7 mouse cellular contexts compared by ENCODE assay signal in genomic region chr19:4162646-4163542, GRCm38 (mm10). TPM values are rescaled to one million over a fixed set of nuclear protein-coding genes. Genes with fewer than 3 reads are reported as not detected.
A peak's percentile ranks its signal among the peaks of the same experiment; 100 is the strongest.
DNase-seq lines count a peak whose midpoint lies in the region; ATAC-seq lines count a peak whose summit lies in the region.

Gene Rps6kb2, minus strand, starts transcription at chr19:4163354.

- H3K4me3 ChIP-seq in embryonic facial prominence, embryonic 10.5 days: peak within 1 kb of the TSS; percentile 78
- peak within 1 kb of the TSS; percentile 88 for H3K4me3 ChIP-seq in limb, embryonic 10.5 days
- H3K4me3 ChIP-seq in midbrain, embryonic 13.5 days (replicated peaks): peak within 1 kb of the TSS; percentile 68

- peaks cover 17% of the 10 kb centered on the region for H3K4me1 ChIP-seq in embryonic facial prominence, embryonic 10.5 days
- H3K4me1 ChIP-seq in limb, embryonic 10.5 days: peaks cover 24% of the 10 kb centered on the region
- peaks cover 20% of the 10 kb centered on the region for H3K4me1 ChIP-seq in midbrain, embryonic 13.5 days (replicated peaks)

- DNase-seq in adrenal gland, postnatal 10 days: peak; percentile 98
- peak; percentile 95 for DNase-seq in embryonic facial prominence, embryonic 10.5 days (ENCODE audit: low spot score)
- DNase-seq in kidney, adult 11 months: peak; percentile 98
- peak; percentile 96 for DNase-seq in limb, embryonic 10.5 days (ENCODE audit: low spot score)
- peak; percentile 90 for DNase-seq in spleen, adult 12 weeks (ENCODE audit: low spot score)

- peaks cover 34% of the 10 kb centered on the region for H3K36me3 ChIP-seq in embryonic facial prominence, embryonic 10.5 days (replicated peaks)
- H3K36me3 ChIP-seq in limb, embryonic 10.5 days: peaks cover 38% of the 10 kb centered on the region
- peaks cover 34% of the 10 kb centered on the region for H3K36me3 ChIP-seq in midbrain, embryonic 13.5 days

- peak within 1 kb of the TSS; percentile 89 for H3K27ac ChIP-seq in embryonic facial prominence, embryonic 10.5 days (replicated peaks)
- H3K27ac ChIP-seq in limb, embryonic 10.5 days: peak within 1 kb of the TSS; percentile 88
- peak within 1 kb of the TSS; percentile 86 for H3K27ac ChIP-seq in midbrain, embryonic 13.5 days

- ATAC-seq in granulocyte monocyte progenitor cell, adult 5-6 weeks (replicated peaks; ENCODE audit: poor library complexity, severe bottlenecking): peak; percentile 90
- peak; percentile 90 for ATAC-seq in midbrain, embryonic 13.5 days

- WGBS in embryonic facial prominence, embryonic 10.5 days: 7% methylated on average over 42 of the region's 42 CpGs
- WGBS in limb, embryonic 10.5 days: 7% methylated on average over 42 of the region's 42 CpGs
- WGBS in midbrain, embryonic 13.5 days: 7% methylated on average over 42 of the region's 42 CpGs

- H3K9ac ChIP-seq in midbrain, embryonic 13.5 days (replicated peaks): peak within 1 kb of the TSS; percentile 84

- no peaks in the 10 kb centered on the region for H3K9me3 ChIP-seq in embryonic facial prominence, embryonic 10.5 days
- no peaks in the 10 kb centered on the region for H3K9me3 ChIP-seq in limb, embryonic 10.5 days (replicated peaks)
- H3K9me3 ChIP-seq in midbrain, embryonic 13.5 days: no peaks in the 10 kb centered on the region

- no peaks in the 10 kb centered on the region for H3K27me3 ChIP-seq in embryonic facial prominence, embryonic 10.5 days (replicated peaks; ENCODE audit: low read depth, poor library complexity, severe bottlenecking)
- no peaks in the 10 kb centered on the region for H3K27me3 ChIP-seq in limb, embryonic 10.5 days (ENCODE audit: low read depth, poor library complexity, severe bottlenecking)
- H3K27me3 ChIP-seq in midbrain, embryonic 13.5 days: no peaks in the 10 kb centered on the region

- H3K4me2 ChIP-seq in midbrain, embryonic 13.5 days (replicated peaks): peak within 1 kb of the TSS; percentile 93

RNA-seq across cellular contexts. Expression of gene Rps6kb2, which starts in this region (rescaled TPM):
- 10 to 100 TPM; 26.5 to 38.2 TPM for total RNA-seq in adrenal gland, postnatal 10 days (2021)
- 66.1 and 68.5 TPM in 2 replicates for polyA plus RNA-seq in embryonic facial prominence, embryonic 10.5 days (2016; fragmentation: Nextera tagmentation; extraction: Ambion mirVana)
- total RNA-seq in granulocyte monocyte progenitor cell, adult 5-6 weeks (2014; fragmentation: Nextera tagmentation): 42.5 and 45.6 TPM in 2 replicates
- total RNA-seq in granulocyte monocyte progenitor cell, adult 5-6 weeks (2017): 21.0 and 31.6 TPM in 2 replicates
- polyA plus RNA-seq in limb, embryonic 10.5 days (2016; fragmentation: Nextera tagmentation; extraction: Ambion mirVana): 58.3 and 66.0 TPM in 2 replicates
- polyA plus RNA-seq in midbrain, embryonic 13.5 days (2015; fragmentation: Nextera tagmentation; extraction: Ambion mirVana): 60.5 and 62.9 TPM in 2 replicates

Comparison
In these comparisons a context has a peak if more than half of its experiments do, and no peak if none do; other contexts are left out.
1. Peak in every context shown above with its lines: DNase-seq, ATAC-seq, H3K4me3 ChIP-seq and H3K27ac ChIP-seq.